Mouse (Mus musculus) intestine, embryonic 15.5 days (tissue): ENCODE results near the gene Vps25. TPM values are rescaled to one million over a fixed set of nuclear protein-coding genes. Genes with fewer than 3 reads are reported as not detected.
A peak's percentile ranks its signal among the peaks of the same experiment; 100 is the strongest.

Experiments
- ATAC-seq: fragments of 200-750 bp; cut with Nextera tagmentation; 2 replicates; pipeline ENCODE4 v1.8.0; 2017; ENCODE audit warnings: moderate TSS enrichment, moderate library complexity
- H3K27ac ChIP-seq: fragments of 300-500 bp; sonication (generic); 2 replicates; pipeline ENCODE4 v1.5.1; 2015; ENCODE audit warnings: mild to moderate bottlenecking, inconsistent platforms
- H3K27me3 ChIP-seq: fragments of 300-500 bp; sonication (generic); replicated peaks from 2 replicates; pipeline ENCODE4 v1.6.1; 2015; ENCODE audit warnings: inconsistent platforms
- H3K36me3 ChIP-seq: fragments of 300-500 bp; sonication (generic); 2 replicates; pipeline ENCODE4 v1.6.1; 2015; ENCODE audit warnings: inconsistent platforms
- H3K4me1 ChIP-seq: fragments of 300-500 bp; sonication (generic); replicated peaks from 2 replicates; pipeline ENCODE4 v1.6.1; 2015; ENCODE audit warnings: inconsistent platforms
- H3K4me2 ChIP-seq: fragments of 300-500 bp; sonication (generic); replicated peaks from 2 replicates; pipeline ENCODE4 v1.6.1; 2015; ENCODE audit warnings: mild to moderate bottlenecking, inconsistent platforms
- H3K4me3 ChIP-seq: fragments of 300-500 bp; sonication (generic); replicated peaks from 2 replicates; pipeline ENCODE4 v1.5.1; 2015; ENCODE audit warnings: inconsistent platforms
- H3K9ac ChIP-seq: fragments of 300-500 bp; sonication (generic); 2 replicates; pipeline ENCODE4 v1.6.1; 2015; ENCODE audit warnings: inconsistent platforms
- H3K9me3 ChIP-seq: fragments of 300-500 bp; sonication (generic); 2 replicates; pipeline ENCODE4 v1.6.1; 2016; ENCODE audit warnings: inconsistent platforms
- WGBS: fragments of 180-500 bp; shearing (Covaris S2); methylation state at CpG from one replicate; pipeline ENCODE4 v1.1.7; 2015; 5-methylcytosine and 5-hydroxymethylcytosine counted together
- polyA plus RNA-seq: library from polyadenylated mRNA; unstranded; fragments of >200 nt; fragmentation: Nextera tagmentation; extraction: Ambion mirVana; gene quantifications from 2 replicates; pipeline ENCODE4 v1.2.1, GENCODE M21; 2015

Gene Vps25
- polyA plus RNA-seq, 1 experiment from 2014 or later, result 135 TPM

DNA sequence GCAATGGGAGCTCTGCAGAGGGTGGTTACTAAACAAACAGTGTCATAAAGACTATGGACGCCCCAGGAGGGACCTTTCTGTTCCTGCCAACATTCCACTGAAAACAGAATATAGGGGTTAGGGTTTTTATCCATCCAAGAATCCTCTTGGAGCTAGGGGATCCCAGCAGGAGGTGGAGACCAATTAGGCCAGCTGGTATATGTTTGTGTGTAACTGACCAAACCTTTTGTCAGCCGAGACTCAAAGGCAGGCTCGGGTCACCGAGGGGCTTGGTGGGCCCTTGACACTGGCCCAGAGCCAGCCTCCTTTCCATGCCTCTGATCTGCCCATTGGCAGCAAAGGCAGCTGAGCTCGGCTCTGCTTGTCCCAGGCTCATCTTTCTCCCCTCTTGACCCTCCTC, 29.4 kb downstream of the Vps25 start:
- H3K27ac ChIP-seq, result no peak overlapping the region
- no peaks in the 10 kb centered on the region for H3K27me3 ChIP-seq
- no peaks in the 10 kb centered on the region for H3K36me3 ChIP-seq
- no peak overlapping the region for H3K4me3 ChIP-seq
- H3K9me3 ChIP-seq, result no peaks in the 10 kb centered on the region
- no peak overlapping the region for H3K4me2 ChIP-seq
- 33% methylated on average over 5 of the region's 5 CpGs for WGBS
- H3K9ac ChIP-seq, result no peak overlapping the region
- H3K4me1 ChIP-seq, result peaks cover 7% of the 10 kb centered on the region
- no peak for ATAC-seq

DNA sequence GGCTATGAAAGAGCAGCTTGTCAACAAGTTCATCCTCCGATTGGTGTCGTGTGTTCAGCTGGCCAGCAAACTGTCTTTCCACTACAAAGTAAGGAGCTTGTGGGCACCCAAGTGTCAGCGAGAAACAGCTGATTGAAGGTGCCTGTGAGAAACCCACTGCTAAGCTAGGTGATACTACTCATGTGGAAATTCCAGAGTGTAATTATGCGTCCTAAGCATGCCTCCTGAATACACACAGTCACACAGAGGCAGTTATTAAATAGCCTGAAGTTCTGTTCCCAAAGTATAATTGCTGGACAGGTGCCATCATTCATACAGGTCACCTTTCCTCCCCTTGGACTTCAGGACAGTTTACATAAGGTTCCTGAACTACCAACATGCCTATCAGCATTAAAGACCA, 30.3 kb downstream of the Vps25 start:
- Histone ChIP-seq H3K27ac (no peak overlapping the region), H3K9me3 (no peaks in the 10 kb centered on the region), H3K4me2 (no peak overlapping the region), H3K4me3 (no peak overlapping the region), H3K4me1 (peaks cover 4% of the 10 kb centered on the region), H3K9ac (no peak overlapping the region), H3K36me3 (0 out of 2 replicates have a peak, but pooled peaks cover 2% of the 10 kb centered on the region), H3K27me3 (no peaks in the 10 kb centered on the region)
- 67% methylated on average over 4 of the region's 4 CpGs for WGBS
- no peak for ATAC-seq

DNA sequence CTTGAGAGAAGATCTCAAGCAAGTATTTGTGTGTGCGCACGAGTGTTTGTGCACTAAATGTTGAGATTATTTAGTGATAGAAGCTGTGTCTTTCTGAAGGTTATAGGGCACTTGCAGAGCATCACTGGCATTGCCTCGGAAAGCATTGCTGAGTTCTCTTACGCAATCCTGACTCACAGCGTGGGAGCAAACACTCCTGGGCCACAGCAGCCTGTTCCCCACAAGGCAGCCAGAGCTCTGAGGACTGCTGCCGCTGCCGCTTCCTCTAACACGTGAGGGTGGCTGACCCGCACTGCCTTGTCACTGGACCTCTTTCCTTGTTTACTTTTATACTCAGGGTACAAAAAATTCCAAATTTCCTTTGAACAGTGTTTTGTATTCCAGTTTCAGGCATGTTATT, 33.8 kb downstream of the Vps25 start:
- no peak overlapping the region for H3K4me3 ChIP-seq
- no peak overlapping the region for H3K4me2 ChIP-seq
- no peaks in the 10 kb centered on the region for H3K27me3 ChIP-seq
- 81% methylated on average over 9 of the region's 9 CpGs for WGBS
- no peaks in the 10 kb centered on the region for H3K9me3 ChIP-seq
- no peak overlapping the region for H3K9ac ChIP-seq
- peaks cover 29% of the 10 kb centered on the region for H3K36me3 ChIP-seq
- H3K4me1 ChIP-seq, result no peaks in the 10 kb centered on the region
- H3K27ac ChIP-seq, result no peak overlapping the region
- no peak for ATAC-seq

DNA sequence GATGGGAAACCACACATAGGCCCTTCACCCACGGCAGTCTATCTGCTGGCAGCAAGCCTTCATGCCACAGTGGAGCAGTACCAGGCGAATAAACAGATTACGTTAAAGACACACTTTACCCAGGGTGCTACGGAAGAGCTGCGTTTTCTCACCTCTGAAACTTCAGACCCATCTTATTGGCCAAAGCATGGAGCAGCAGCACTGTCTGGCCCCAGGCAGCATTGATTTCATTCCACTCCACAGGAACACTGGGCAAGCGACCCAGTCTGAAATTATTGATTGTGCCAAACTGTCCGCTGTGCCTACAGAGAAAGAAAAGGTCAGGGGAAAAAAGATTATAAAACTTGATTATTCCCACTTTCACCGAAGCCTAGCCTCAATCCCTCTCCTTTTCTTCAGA, 37.7 kb downstream of the Vps25 start:
- WGBS, result 93% methylated on average over 8 of the region's 8 CpGs
- Histone ChIP-seq H3K4me2 (no peak overlapping the region), H3K4me3 (no peak overlapping the region), H3K9ac (no peak overlapping the region), H3K9me3 (no peaks in the 10 kb centered on the region), H3K27ac (no peak overlapping the region), H3K36me3 (peaks cover 38% of the 10 kb centered on the region), H3K4me1 (no peaks in the 10 kb centered on the region), H3K27me3 (no peaks in the 10 kb centered on the region)
- no peak for ATAC-seq

DNA sequence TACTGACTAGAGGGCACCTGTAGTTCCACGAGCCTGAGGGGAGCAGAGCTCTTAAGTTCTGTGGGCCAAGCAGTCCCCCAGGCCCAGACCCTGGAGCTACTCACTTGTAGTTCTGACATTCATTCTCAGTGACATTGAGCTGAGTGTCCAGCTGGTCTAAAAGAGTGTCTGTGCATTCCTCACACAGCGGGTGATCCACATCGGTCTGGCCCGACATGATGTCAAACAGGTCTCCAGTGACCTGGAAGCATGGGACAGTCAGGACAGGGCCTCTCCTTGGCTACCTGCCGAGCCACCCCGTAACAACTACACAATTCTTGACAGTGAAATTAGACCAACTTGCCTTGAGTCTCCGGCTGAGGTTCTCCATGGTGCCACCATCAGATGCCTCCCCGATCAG, 41.7 kb downstream of the Vps25 start:
- Histone ChIP-seq H3K4me2 (no peak overlapping the region), H3K9ac (no peak overlapping the region), H3K36me3 (peaks cover 37% of the 10 kb centered on the region), H3K27me3 (no peaks in the 10 kb centered on the region), H3K9me3 (no peaks in the 10 kb centered on the region), H3K27ac (no peak overlapping the region), H3K4me1 (no peaks in the 10 kb centered on the region), H3K4me3 (no peak overlapping the region)
- ATAC-seq, result no peak
- WGBS, result 95% methylated on average over 8 of the region's 8 CpGs

DNA sequence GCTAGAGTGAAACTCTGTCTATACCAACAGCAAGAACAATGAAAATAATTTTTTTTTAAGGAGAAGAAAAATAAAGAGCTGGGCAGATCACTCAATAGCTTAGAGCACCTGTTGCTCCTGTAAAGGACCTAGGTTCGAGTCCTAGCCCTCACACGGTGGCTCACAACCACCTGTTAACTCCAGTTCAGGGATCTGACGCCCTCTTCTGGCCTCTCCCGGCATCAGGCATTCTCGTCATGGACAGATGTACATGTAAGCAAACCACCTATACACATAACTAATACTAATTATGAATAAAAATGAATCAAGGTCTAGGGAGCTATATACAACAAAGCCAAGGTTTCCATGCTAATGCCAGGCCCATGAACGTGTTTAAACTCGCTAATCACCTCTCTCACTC, 47.4 kb downstream of the Vps25 start:
- no peaks in the 10 kb centered on the region for H3K27me3 ChIP-seq
- no peak for ATAC-seq
- H3K4me1 ChIP-seq, result peaks cover 14% of the 10 kb centered on the region
- peak overlapping the region; percentile 93 for H3K4me2 ChIP-seq
- 61% methylated on average over 7 of the region's 7 CpGs for WGBS
- peak overlapping the region; percentile 93; the same call in 1 of the 2 replicates for H3K9ac ChIP-seq
- H3K27ac ChIP-seq, result no peak overlapping the region
- no peaks in the 10 kb centered on the region for H3K9me3 ChIP-seq
- H3K4me3 ChIP-seq, result peak overlapping the region; percentile 93
- peaks cover 13% of the 10 kb centered on the region; the same call in 1 of the 2 replicates for H3K36me3 ChIP-seq

DNA sequence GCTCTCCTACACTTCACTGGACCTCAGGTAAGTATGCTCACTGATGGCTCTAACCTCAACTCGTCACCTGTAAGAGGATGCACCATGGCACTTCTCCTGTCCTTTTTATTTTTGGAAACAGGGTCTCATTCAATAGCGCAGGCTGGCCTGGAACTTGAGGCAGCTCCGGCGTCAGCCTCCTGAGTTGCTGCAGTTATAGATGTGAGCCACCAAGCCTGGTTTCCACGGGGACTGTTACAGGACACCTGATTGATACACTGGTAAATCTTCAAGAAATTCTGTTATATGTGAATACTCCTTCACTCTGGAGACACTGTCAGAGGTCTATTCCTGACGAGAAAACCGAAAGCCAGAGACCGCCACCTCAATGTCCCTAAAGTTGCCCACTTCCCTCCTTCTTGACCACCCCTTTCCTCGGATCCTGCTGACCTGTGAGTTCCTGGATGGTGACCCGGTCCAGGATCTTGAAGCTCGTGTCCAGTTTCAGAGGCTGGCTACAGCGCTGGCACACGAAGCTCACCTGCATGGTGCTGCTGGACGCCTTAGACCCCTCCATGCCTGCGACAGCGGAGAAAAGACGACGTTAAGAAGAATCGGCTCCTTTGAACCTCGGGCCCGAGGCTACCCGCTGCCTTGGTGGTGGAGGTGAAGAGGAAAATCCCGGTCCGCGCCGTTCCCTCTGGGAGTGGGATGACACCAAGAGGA, 47.9 kb downstream of the Vps25 start:
- Histone ChIP-seq H3K27ac (0 out of 2 replicates have a peak overlapping the region, but pooled peaks have one; percentile 54), H3K4me2 (peak overlapping the region; percentile 93), H3K36me3 (0 out of 2 replicates have a peak, but pooled peaks cover 12% of the 10 kb centered on the region), H3K27me3 (no peaks in the 10 kb centered on the region), H3K9ac (peak overlapping the region; percentile 93), H3K9me3 (no peaks in the 10 kb centered on the region), H3K4me3 (peak overlapping the region; percentile 93), H3K4me1 (peaks cover 14% of the 10 kb centered on the region)
- WGBS, result 11% methylated on average over 26 of the region's 26 CpGs
- ATAC-seq, result no peak

DNA sequence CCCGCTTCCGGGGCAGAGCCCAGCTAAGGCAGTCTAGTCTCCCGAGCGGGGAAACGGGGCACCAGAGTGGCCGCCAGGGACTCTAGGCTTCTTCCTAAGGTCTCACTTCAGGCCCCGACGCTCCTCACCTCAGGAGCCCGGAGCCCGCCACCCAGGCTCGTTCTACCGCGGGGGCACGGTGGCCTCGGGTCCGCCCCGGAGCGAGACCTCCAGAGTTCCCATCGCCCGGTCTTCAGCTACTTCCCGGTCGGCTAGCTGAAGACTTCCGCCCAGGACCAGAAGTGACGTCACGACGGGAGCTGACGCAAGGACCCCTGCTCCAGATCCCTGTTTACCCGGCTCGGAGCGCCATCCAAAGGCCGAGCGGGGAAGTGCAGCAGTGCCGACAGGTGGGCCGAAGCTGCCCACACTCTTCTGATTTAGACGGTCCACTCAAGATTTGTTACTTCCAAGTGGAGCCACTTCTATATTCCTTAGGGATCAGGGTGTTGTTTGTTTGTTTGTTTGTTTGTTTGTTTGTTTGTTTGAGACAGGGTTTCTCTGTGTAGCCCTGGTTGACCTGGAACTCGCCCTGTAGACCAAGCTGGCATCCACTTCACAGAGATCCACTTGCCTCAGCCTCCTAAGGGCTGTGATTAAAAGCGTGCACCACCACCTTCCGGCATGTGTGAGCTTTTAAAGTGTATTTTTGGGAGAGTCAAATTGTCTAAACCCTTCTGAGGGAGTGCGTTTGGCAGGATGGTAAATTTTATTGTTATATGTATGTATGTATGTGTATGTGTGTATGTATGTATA, 48.7 kb downstream of the Vps25 start, which contains the start of gene Becn1:
Gene Becn1 (minus strand): TSS at position 283 of the 795 bp plus-strand sequence.
- ATAC-seq, result peak; percentile 96
- Histone ChIP-seq H3K4me2 (peak within 1 kb of the TSS; percentile 93), H3K9ac (peak within 1 kb of the TSS; percentile 93), H3K36me3 (0 out of 2 replicates have a peak, but pooled peaks cover 11% of the 10 kb centered on the region), H3K27ac (peak within 1 kb of the TSS; percentile 54; the same call in 1 of the 2 replicates), H3K9me3 (no peaks in the 10 kb centered on the region), H3K4me1 (peaks cover 14% of the 10 kb centered on the region), H3K27me3 (no peaks in the 10 kb centered on the region), H3K4me3 (peak within 1 kb of the TSS; percentile 93)
- 6% methylated on average over 39 of the region's 39 CpGs for WGBS

DNA sequence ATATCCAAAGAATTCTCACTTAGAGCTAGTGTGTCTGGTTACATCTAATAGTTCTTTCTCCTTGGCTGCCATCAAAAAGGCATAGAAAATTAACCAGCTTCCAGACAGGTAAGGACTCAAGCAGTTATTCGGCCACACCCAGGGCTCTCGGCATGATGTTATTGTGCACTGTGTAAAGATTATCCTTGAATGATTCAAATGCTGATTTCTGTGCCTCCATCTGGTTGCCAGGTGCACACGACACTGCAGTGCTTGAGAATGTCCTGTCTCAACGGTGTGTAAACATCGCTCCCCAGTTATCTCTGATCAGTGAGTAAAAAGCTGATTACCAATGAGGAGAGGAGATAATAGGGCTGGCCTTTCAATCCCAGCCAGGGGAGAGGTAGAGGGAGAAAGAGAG, 54.2 kb downstream of the Vps25 start:
- 24% methylated on average over 5 of the region's 5 CpGs for WGBS
- H3K4me2 ChIP-seq, result no peak overlapping the region
- no peaks in the 10 kb centered on the region for H3K9me3 ChIP-seq
- no peaks in the 10 kb centered on the region for H3K4me1 ChIP-seq
- ATAC-seq, result peak; percentile 58
- no peak overlapping the region for H3K27ac ChIP-seq
- no peak overlapping the region for H3K9ac ChIP-seq
- no peak overlapping the region for H3K4me3 ChIP-seq
- H3K36me3 ChIP-seq, result no peaks in the 10 kb centered on the region
- H3K27me3 ChIP-seq, result no peaks in the 10 kb centered on the region

Other genes with a start within 250 kb of the Vps25 start
- 35.4 and 36.2 TPM in 2 replicates for gene Atp6v0a1, start 244.3 kb upstream of the Vps25 start, polyA plus RNA-seq
- 14.9 and 16.4 TPM in 2 replicates for gene Naglu, start 183.7 kb upstream of the Vps25 start, polyA plus RNA-seq
- not detected in 2 replicates for gene Hsd17b1, start 175.3 kb upstream of the Vps25 start, polyA plus RNA-seq
- 41.8 and 43.9 TPM in 2 replicates for gene Coasy, start 171.1 kb upstream of the Vps25 start, polyA plus RNA-seq
- gene Mlx, start 166.4 kb upstream of the Vps25 start, polyA plus RNA-seq, result 65.0 and 65.4 TPM in 2 replicates
- 22.6 and 23.4 TPM in 2 replicates for gene Psmc3ip, start 158.3 kb upstream of the Vps25 start, polyA plus RNA-seq
- 17.0 and 17.2 TPM in 2 replicates for gene Retreg3, start 133.8 kb upstream of the Vps25 start, polyA plus RNA-seq
- gene Tubg1, start 133.8 kb upstream of the Vps25 start, polyA plus RNA-seq, result 58.7 and 59.2 TPM in 2 replicates
- 4.4 and 4.8 TPM in 2 replicates for gene Tubg2, start 97.8 kb upstream of the Vps25 start, polyA plus RNA-seq
- 0.82 and 1.0 TPM in 2 replicates for gene Cntnap1, start 83.2 kb upstream of the Vps25 start, polyA plus RNA-seq
- 11.1 and 12.7 TPM in 2 replicates for gene Plekhh3, start 82.4 kb upstream of the Vps25 start, polyA plus RNA-seq
- 0.25 and 0.36 TPM in 2 replicates for gene Ccr10, start 78.3 kb upstream of the Vps25 start, polyA plus RNA-seq
- 16.0 and 16.3 TPM in 2 replicates for gene Ezh1, start 27.2 kb upstream of the Vps25 start, polyA plus RNA-seq
- gene Ramp2, start 7.7 kb upstream of the Vps25 start, polyA plus RNA-seq, result 98.5 and 114 TPM in 2 replicates
- 12.3 and 12.7 TPM in 2 replicates for gene Wnk4, start 6.9 kb downstream of the Vps25 start, polyA plus RNA-seq
- 0.72 and 1.1 TPM in 2 replicates for gene Cntd1, start 25.3 kb downstream of the Vps25 start, polyA plus RNA-seq
- gene Coa3, start 25.4 kb downstream of the Vps25 start, polyA plus RNA-seq, result 250 and 261 TPM in 2 replicates
- 132 and 143 TPM in 2 replicates for gene Becn1, start 48.6 kb downstream of the Vps25 start, polyA plus RNA-seq
- 137 and 147 TPM in 2 replicates for gene Psme3, start 62.5 kb downstream of the Vps25 start, polyA plus RNA-seq
- 1.2 and 1.3 TPM in 2 replicates for gene Aoc2, start 71.4 kb downstream of the Vps25 start, polyA plus RNA-seq
- 2.1 and 2.7 TPM in 2 replicates for gene Aoc3, start 76.9 kb downstream of the Vps25 start, polyA plus RNA-seq
- gene G6pc, start 113.9 kb downstream of the Vps25 start, polyA plus RNA-seq, result 0.30 and 0.39 TPM in 2 replicates
- 60.1 and 63.3 TPM in 2 replicates for gene Aarsd1, start 163.9 kb downstream of the Vps25 start, polyA plus RNA-seq
- gene Gm27029, start 171.1 kb downstream of the Vps25 start, polyA plus RNA-seq, result 7.3 and 10.6 TPM in 2 replicates
- gene Rundc1, start 171.4 kb downstream of the Vps25 start, polyA plus RNA-seq, result 16.9 and 17.3 TPM in 2 replicates
- 11.7 TPM in 2 replicates for gene Ptges3l, start 171.6 kb downstream of the Vps25 start, polyA plus RNA-seq
- 322 and 353 TPM in 2 replicates for gene Rpl27, start 188.6 kb downstream of the Vps25 start, polyA plus RNA-seq
- 23.9 and 24.5 TPM in 2 replicates for gene Ifi35, start 194.7 kb downstream of the Vps25 start, polyA plus RNA-seq
- gene Rnd2, start 211.3 kb downstream of the Vps25 start, polyA plus RNA-seq, result 23.7 and 24.5 TPM in 2 replicates
- gene Vat1, start 212.5 kb downstream of the Vps25 start, polyA plus RNA-seq, result 69.7 and 70.0 TPM in 2 replicates